Comparison of ENCODE assay signal across 7 mouse cellular contexts in genomic region chr17:6547064-6547760, GRCm38 (mm10). TPM values are rescaled to one million over a fixed set of nuclear protein-coding genes. Genes with fewer than 3 reads are reported as not detected.
A peak's percentile ranks its signal among the peaks of the same experiment; 100 is the strongest.
DNase-seq lines count a peak whose midpoint lies in the region; ATAC-seq lines count a peak whose summit lies in the region.
"Not testable (repeated sequence)": the region's sequence is repeated elsewhere in the genome, so short reads cannot be mapped to it uniquely, and the experiment has no call there.

No protein-coding gene starts in this region.

- not testable (repeated sequence) for H3K4me1 ChIP-seq in embryonic facial prominence, embryonic 14.5 days (ENCODE audit: control insufficient read depth, insufficient read depth, low read length); forebrain, embryonic 15.5 days; hindbrain, embryonic 13.5 days (replicated peaks); intestine, embryonic 15.5 days (replicated peaks); lung, embryonic 15.5 days; midbrain, embryonic 13.5 days (replicated peaks); neural tube, embryonic 11.5 days (ENCODE audit: control insufficient read depth, insufficient read depth, low read length)

- H3K27ac ChIP-seq in embryonic facial prominence, embryonic 14.5 days (replicated peaks; ENCODE audit: low read depth, low read length); forebrain, embryonic 15.5 days (replicated peaks); hindbrain, embryonic 13.5 days; intestine, embryonic 15.5 days; lung, embryonic 15.5 days; midbrain, embryonic 13.5 days; neural tube, embryonic 11.5 days (ENCODE audit: low read depth, low read length): not testable (repeated sequence)

- H3K4me2 ChIP-seq in embryonic facial prominence, embryonic 14.5 days (ENCODE audit: low read depth, low read length); forebrain, embryonic 15.5 days (replicated peaks); hindbrain, embryonic 13.5 days; intestine, embryonic 15.5 days (replicated peaks); lung, embryonic 15.5 days; midbrain, embryonic 13.5 days (replicated peaks); neural tube, embryonic 11.5 days (ENCODE audit: low read depth): not testable (repeated sequence)

- not testable (repeated sequence) for H3K9ac ChIP-seq in embryonic facial prominence, embryonic 14.5 days (ENCODE audit: low read depth, low read length); forebrain, embryonic 15.5 days (replicated peaks); hindbrain, embryonic 13.5 days; intestine, embryonic 15.5 days; lung, embryonic 15.5 days; midbrain, embryonic 13.5 days (replicated peaks); neural tube, embryonic 11.5 days (ENCODE audit: low read length)

- not testable (repeated sequence) for H3K36me3 ChIP-seq in embryonic facial prominence, embryonic 14.5 days (ENCODE audit: control insufficient read depth, insufficient read depth, low read length); forebrain, embryonic 15.5 days; hindbrain, embryonic 13.5 days; intestine, embryonic 15.5 days; lung, embryonic 15.5 days; midbrain, embryonic 13.5 days; neural tube, embryonic 11.5 days (ENCODE audit: control insufficient read depth, insufficient read depth, low read length)

- peak; percentile 81; the same call in 1 of the 2 replicates for ATAC-seq in embryonic facial prominence, embryonic 14.5 days (ENCODE audit: low read depth)
- ATAC-seq in forebrain, embryonic 15.5 days (replicated peaks), result peak; percentile 92
- ATAC-seq in hindbrain, embryonic 13.5 days (ENCODE audit: low FRiP score), result peak; percentile 85
- ATAC-seq in intestine, embryonic 15.5 days, result peak; percentile 26; the same call in 1 of the 2 replicates
- ATAC-seq in lung, embryonic 15.5 days (ENCODE audit: borderline replicate concordance, extremely low read depth, low FRiP score, low TSS enrichment), result peak; percentile 67; the same call in 1 of the 2 replicates
- peak; percentile 90 for ATAC-seq in midbrain, embryonic 13.5 days
- ATAC-seq in neural tube, embryonic 11.5 days (ENCODE audit: insufficient read depth, low FRiP score, low TSS enrichment), result peak; percentile 89

- H3K4me3 ChIP-seq in embryonic facial prominence, embryonic 14.5 days (ENCODE audit: low read depth, low read length); forebrain, embryonic 15.5 days; hindbrain, embryonic 13.5 days; intestine, embryonic 15.5 days (replicated peaks); lung, embryonic 15.5 days; midbrain, embryonic 13.5 days (replicated peaks); neural tube, embryonic 11.5 days (ENCODE audit: low read depth, low read length): not testable (repeated sequence)

- not testable (repeated sequence) for H3K27me3 ChIP-seq in embryonic facial prominence, embryonic 14.5 days (replicated peaks; ENCODE audit: control insufficient read depth, insufficient read depth, low read length); forebrain, embryonic 15.5 days; hindbrain, embryonic 13.5 days; intestine, embryonic 15.5 days (replicated peaks); lung, embryonic 15.5 days; midbrain, embryonic 13.5 days; neural tube, embryonic 11.5 days (ENCODE audit: control insufficient read depth, insufficient read depth, low read length)

- DNase-seq in embryonic facial prominence, embryonic 14.5 days (ENCODE audit: low spot score); neural tube, embryonic 11.5 days (ENCODE audit: low spot score): not testable (repeated sequence)

- not testable (repeated sequence) for H3K9me3 ChIP-seq in embryonic facial prominence, embryonic 14.5 days (ENCODE audit: control insufficient read depth, low read length); forebrain, embryonic 15.5 days; hindbrain, embryonic 13.5 days; intestine, embryonic 15.5 days; lung, embryonic 15.5 days; midbrain, embryonic 13.5 days; neural tube, embryonic 11.5 days (ENCODE audit: control insufficient read depth, low read length)

- no CpG with 5 or more reads among the region's 8 CpGs for WGBS in embryonic facial prominence, embryonic 14.5 days
- no CpG with 5 or more reads among the region's 8 CpGs for WGBS in forebrain, embryonic 15.5 days
- no CpG with 5 or more reads among the region's 8 CpGs for WGBS in hindbrain, embryonic 13.5 days
- WGBS in intestine, embryonic 15.5 days, result no CpG with 5 or more reads among the region's 8 CpGs
- WGBS in lung, embryonic 15.5 days, result no CpG with 5 or more reads among the region's 8 CpGs
- WGBS in midbrain, embryonic 13.5 days, result no CpG with 5 or more reads among the region's 8 CpGs
- no CpG with 5 or more reads among the region's 8 CpGs for WGBS in neural tube, embryonic 11.5 days

RNA-seq across cellular contexts. Expression of gene Dynlt1c, which starts 54.3 kb away (rescaled TPM):
- polyA plus RNA-seq in embryonic facial prominence, embryonic 14.5 days (2014; fragmentation: Nextera tagmentation; extraction: Ambion mirVana), result 24.1 and 25.6 TPM in 2 replicates
- polyA plus RNA-seq in forebrain, embryonic 15.5 days (2015; fragmentation: Nextera tagmentation; extraction: Ambion mirVana), result 59.5 and 74.6 TPM in 2 replicates
- polyA plus RNA-seq in hindbrain, embryonic 13.5 days (2015; fragmentation: Nextera tagmentation; extraction: Ambion mirVana), result 73.6 and 86.6 TPM in 2 replicates
- 30.2 and 38.1 TPM in 2 replicates for polyA plus RNA-seq in intestine, embryonic 15.5 days (2015; fragmentation: Nextera tagmentation; extraction: Ambion mirVana)
- 34.2 and 36.9 TPM in 2 replicates for polyA plus RNA-seq in lung, embryonic 15.5 days (2015; fragmentation: Nextera tagmentation; extraction: Ambion mirVana)
- 84.2 and 93.2 TPM in 2 replicates for polyA plus RNA-seq in midbrain, embryonic 13.5 days (2015; fragmentation: Nextera tagmentation; extraction: Ambion mirVana)
- polyA plus RNA-seq in neural tube, embryonic 11.5 days (2014; fragmentation: Nextera tagmentation; extraction: Ambion mirVana), result 29.8 and 39.6 TPM in 2 replicates

Comparison
In these comparisons a context has a peak if more than half of its experiments do, and no peak if none do; other contexts are left out.
1. ATAC-seq: peak in every context shown above with its lines; median percentile 92 in forebrain, embryonic 15.5 days; 90 in midbrain, embryonic 13.5 days; 89 in neural tube, embryonic 11.5 days; 85 in hindbrain, embryonic 13.5 days; 81 in embryonic facial prominence, embryonic 14.5 days; 67 in lung, embryonic 15.5 days; 26 in intestine, embryonic 15.5 days.